Mouse (Mus musculus): ENCODE data around the gene Pdx1.

Gene Pdx1

GRCm38 (mm10) chr5:147309786-147310185, 40.0 kb downstream of the Pdx1 start:
- no peak for DNase-seq (ENCODE audit: low spot score)

- no peak for DNase-seq (ENCODE audit: low spot score)
Measured at GRCm38 (mm10) chr5:147312830-147313685, 43.3 kb downstream of the Pdx1 start.

- DNase-seq (ENCODE audit: low spot score): no peak
Measured at GRCm38 (mm10) chr5:147314646-147315431, 45.1 kb downstream of the Pdx1 start.

GRCm38 (mm10) chr5:147315432-147316075, 45.8 kb downstream of the Pdx1 start:
- no peak for DNase-seq (ENCODE audit: low spot score)

GRCm38 (mm10) chr5:147317321-147317720, 47.6 kb downstream of the Pdx1 start:
- DNase-seq (ENCODE audit: low spot score): no peak

- no peak for DNase-seq (ENCODE audit: low spot score)
Measured at GRCm38 (mm10) chr5:147317991-147318390, 48.2 kb downstream of the Pdx1 start.

GRCm38 (mm10) chr5:147319653-147320052, 49.9 kb downstream of the Pdx1 start:
- DNase-seq (ENCODE audit: low spot score): no peak

GRCm38 (mm10) chr5:147322183-147322582, 52.4 kb downstream of the Pdx1 start, which contains the start of gene Urad:
Gene Urad (minus strand): TSS chr5:147322440.
- DNase-seq (ENCODE audit: low spot score): no peak

GRCm38 (mm10) chr5:147323237-147323917, 53.6 kb downstream of the Pdx1 start:
- DNase-seq (ENCODE audit: low spot score): peak; percentile 30

Measured in layer of hippocampus, adult 9-10 months (tissue).